Mouse (Mus musculus): ENCODE measurements around the gene St6gal2. TPM values are rescaled to one million over a fixed set of nuclear protein-coding genes. Genes with fewer than 3 reads are reported as not detected.

Gene St6gal2
- total and polyA plus RNA-seq, 3 experiments = not detected

- no peaks in the 10 kb centered on the region for H3K27me3 ChIP-seq (ENCODE audit: control insufficient read depth in 1 of 2, insufficient read depth in 2 of 2, low read length in 2 of 2)
- H3K4me3 ChIP-seq (ENCODE audit: control insufficient read depth in 1 of 2, insufficient read depth in 1 of 2, low read depth in 2 of 2, low read length in 2 of 2) = no peak overlapping the region
- no peak overlapping the region for H3K27ac ChIP-seq (ENCODE audit: control insufficient read depth, low read depth, low read length)
- H3K36me3 ChIP-seq (ENCODE audit: control insufficient read depth in 1 of 2, insufficient read depth in 2 of 2, low read length in 2 of 2) = no peaks in the 10 kb centered on the region
- no peak for DNase-seq (ENCODE audit: low read depth, low spot score)
- TF ChIP-seq ZNF384 (IDR thresholded peaks at IDR 0.05; ENCODE audit: low read depth, low read length) (no peak), MAX (IDR thresholded peaks at IDR 0.05; ENCODE audit: low read length) (no peak), GABPA (IDR thresholded peaks at IDR 0.05; ENCODE audit: low read depth, low read length) (no peak), HCFC1 (IDR thresholded peaks at IDR 0.05; ENCODE audit: low read depth, low read length) (no peak), KAT2A (conservative IDR thresholded peaks at IDR 0.05; ENCODE audit: low read depth, low read length) (no peak), TBP (IDR thresholded peaks at IDR 0.05; ENCODE audit: low read depth, low read length) (no peak), E2F4 (IDR thresholded peaks at IDR 0.05; ENCODE audit: borderline replicate concordance, low read depth, low read length) (no peak), MYC (IDR thresholded peaks at IDR 0.05; ENCODE audit: low read depth, low read length) (no peak), RCOR1 (IDR thresholded peaks at IDR 0.05; ENCODE audit: low read depth, low read length) (no peak), ETS1 (IDR thresholded peaks at IDR 0.05; ENCODE audit: low read depth, low read length) (no peak), RAD21 (IDR thresholded peaks at IDR 0.05; ENCODE audit: low read depth, low read length) (no peak), NELFE (IDR thresholded peaks at IDR 0.05; ENCODE audit: low read depth, low read length) (no peak), MAZ (IDR thresholded peaks at IDR 0.05; ENCODE audit: low read depth, low read length) (no peak), TCF12 (IDR thresholded peaks at IDR 0.05; ENCODE audit: low read depth, low read length) (no peak), MYB (IDR thresholded peaks at IDR 0.05; ENCODE audit: low read depth, low read length) (no peak), POLR2AphosphoS5 (IDR thresholded peaks at IDR 0.05; ENCODE audit: borderline replicate concordance, low read depth, low read length) (no peak), ZMIZ1 (IDR thresholded peaks at IDR 0.05; ENCODE audit: low read depth, low read length) (no peak), MXI1 (IDR thresholded peaks at IDR 0.05; ENCODE audit: low read depth, low read length) (no peak)
- H3K4me1 ChIP-seq (ENCODE audit: control insufficient read depth in 1 of 2, insufficient read depth in 2 of 2, low read length in 2 of 2) = no peaks in the 10 kb centered on the region
- no peaks in the 10 kb centered on the region for H3K9me3 ChIP-seq (replicated peaks; ENCODE audit: insufficient read depth, low read length)
- H3K9ac ChIP-seq (ENCODE audit: control insufficient read depth, low read depth, low read length, poor library complexity, severe bottlenecking) = no peak overlapping the region
- no peaks in the 10 kb centered on the region for H3K79me2 ChIP-seq (ENCODE audit: control insufficient read depth, insufficient read depth, low read length, poor library complexity)
Measured at GRCm38 (mm10) chr17:55446185-55446527, 974 bp downstream of the St6gal2 start.

- Histone ChIP-seq H3K27ac (ENCODE audit: control insufficient read depth, low read depth, low read length) (no peak overlapping the region), H3K4me1 (ENCODE audit: control insufficient read depth in 1 of 2, insufficient read depth in 2 of 2, low read length in 2 of 2) (no peaks in the 10 kb centered on the region), H3K9me3 (replicated peaks; ENCODE audit: insufficient read depth, low read length) (no peaks in the 10 kb centered on the region), H3K4me3 (ENCODE audit: control insufficient read depth in 1 of 2, insufficient read depth in 1 of 2, low read depth in 2 of 2, low read length in 2 of 2) (no peak overlapping the region), H3K9ac (ENCODE audit: control insufficient read depth, low read depth, low read length, poor library complexity, severe bottlenecking) (no peak overlapping the region), H3K36me3 (ENCODE audit: control insufficient read depth in 1 of 2, insufficient read depth in 2 of 2, low read length in 2 of 2) (no peaks in the 10 kb centered on the region), H3K79me2 (ENCODE audit: control insufficient read depth, insufficient read depth, low read length, poor library complexity) (no peaks in the 10 kb centered on the region), H3K27me3 (ENCODE audit: control insufficient read depth in 1 of 2, insufficient read depth in 2 of 2, low read length in 2 of 2) (no peaks in the 10 kb centered on the region)
- DNase-seq (ENCODE audit: low read depth, low spot score) = no peak
- TF ChIP-seq USF1 (IDR thresholded peaks at IDR 0.05; ENCODE audit: low read depth, low read length) (no peak), USF2 (IDR thresholded peaks at IDR 0.05; ENCODE audit: borderline replicate concordance in 1 of 2, insufficient read depth in 1 of 2, low read depth in 1 of 2, low read length in 2 of 2) (no peak), GABPA (IDR thresholded peaks at IDR 0.05; ENCODE audit: low read depth, low read length) (no peak), GATA1 (IDR thresholded peaks at IDR 0.05; ENCODE audit: low read depth, low read length) (no peak), E2F4 (IDR thresholded peaks at IDR 0.05; ENCODE audit: borderline replicate concordance, low read depth, low read length) (no peak), RAD21 (IDR thresholded peaks at IDR 0.05; ENCODE audit: low read depth, low read length) (no peak)
Measured at GRCm38 (mm10) chr17:55446698-55447097, 1.5 kb downstream of the St6gal2 start.
